Mouse (Mus musculus) neural tube, embryonic 12.5 days (tissue): ENCODE measurements around the gene Efna1. TPM values are rescaled to one million over a fixed set of nuclear protein-coding genes. Genes with fewer than 3 reads are reported as not detected.

Experiments used
- ATAC-seq: fragments of 200-750 bp; cut with Nextera tagmentation; 2 replicates; pipeline ENCODE4 v1.8.0; 2017; ENCODE audit warnings: low read depth, mild to moderate bottlenecking, moderate TSS enrichment, moderate library complexity; ENCODE audit not compliant: low FRiP score
- H3K27ac ChIP-seq: fragments of 300-500 bp; sonication (generic); 2 replicates; pipeline ENCODE4 v1.5.1; 2016
- H3K27me3 ChIP-seq: fragments of 300-500 bp; sonication (generic); replicated peaks from 2 replicates; pipeline ENCODE4 v1.6.1; 2016; ENCODE audit warnings: mild to moderate bottlenecking
- H3K36me3 ChIP-seq: fragments of 300-500 bp; sonication (generic); 2 replicates; pipeline ENCODE4 v1.6.1; 2016; ENCODE audit warnings: mild to moderate bottlenecking
- H3K4me1 ChIP-seq: fragments of 300-500 bp; sonication (generic); 2 replicates; pipeline ENCODE4 v1.6.1; 2016
- H3K4me2 ChIP-seq: fragments of 300-500 bp; sonication (generic); replicated peaks from 2 replicates; pipeline ENCODE4 v1.6.1; 2016; ENCODE audit warnings: mild to moderate bottlenecking
- H3K4me3 ChIP-seq: fragments of 300-500 bp; sonication (generic); 2 replicates; pipeline ENCODE4 v1.5.1; 2016
- H3K9ac ChIP-seq: fragments of 300-500 bp; sonication (generic); 2 replicates; pipeline ENCODE4 v1.6.1; 2016; ENCODE audit warnings: mild to moderate bottlenecking
- H3K9me3 ChIP-seq: fragments of 300-500 bp; sonication (generic); 2 replicates; pipeline ENCODE4 v1.6.1; 2016; ENCODE audit warnings: mild to moderate bottlenecking
- WGBS: fragments of 180-500 bp; shearing (Covaris S2); methylation state at CpG from one replicate; pipeline ENCODE4 v1.1.7; 2016; 5-methylcytosine and 5-hydroxymethylcytosine counted together
- polyA plus RNA-seq: library from polyadenylated mRNA; unstranded; fragments of >200 nt; fragmentation: Nextera tagmentation; extraction: Ambion mirVana; gene quantifications from 2 replicates; pipeline ENCODE4 v1.2.1, GENCODE M21; 2016

The Efna1 gene
- polyA plus RNA-seq, 1 experiment from 2014 or later = 15.9 TPM

GRCm38 (mm10) chr3:89231772-89232275, 49.1 kb downstream of the Efna1 start:
- Histone ChIP-seq H3K27me3 (no peaks in the 10 kb centered on the region; the same call in 1 of the 2 replicates), H3K4me3 (no peak overlapping the region), H3K27ac (no peak overlapping the region), H3K9ac (no peak overlapping the region), H3K4me1 (peaks cover 23% of the 10 kb centered on the region), H3K9me3 (no peaks in the 10 kb centered on the region), H3K36me3 (peaks cover 35% of the 10 kb centered on the region), H3K4me2 (no peak overlapping the region)
- whole genome bisulfite sequencing = 77% methylated on average over 16 of the region's 16 CpGs
- ATAC-seq = no peak

- ATAC-seq = no peak
- Histone ChIP-seq H3K9ac (no peak overlapping the region), H3K27me3 (no peaks in the 10 kb centered on the region; the same call in 1 of the 2 replicates), H3K4me2 (no peak overlapping the region), H3K4me1 (peaks cover 28% of the 10 kb centered on the region), H3K9me3 (no peaks in the 10 kb centered on the region), H3K36me3 (peaks cover 31% of the 10 kb centered on the region), H3K27ac (no peak overlapping the region), H3K4me3 (no peak overlapping the region)
- 82% methylated on average over 7 of the region's 7 CpGs for WGBS
Measured at GRCm38 (mm10) chr3:89231345-89231744, 49.6 kb downstream of the Efna1 start.

- ATAC-seq = no peak
- H3K36me3 ChIP-seq = peaks cover 23% of the 10 kb centered on the region
- H3K9me3 ChIP-seq = no peaks in the 10 kb centered on the region
- H3K4me2 ChIP-seq = no peak overlapping the region
- H3K4me1 ChIP-seq = peaks cover 36% of the 10 kb centered on the region
- no peaks in the 10 kb centered on the region; the same call in 1 of the 2 replicates for H3K27me3 ChIP-seq
- H3K4me3 ChIP-seq = no peak overlapping the region
- H3K9ac ChIP-seq = no peak overlapping the region
- 86% methylated on average over 2 of the region's 2 CpGs for WGBS
- no peak overlapping the region for H3K27ac ChIP-seq
Measured at GRCm38 (mm10) chr3:89230561-89230960, 50.4 kb downstream of the Efna1 start.

- Histone ChIP-seq H3K9ac (no peak overlapping the region), H3K4me1 (peaks cover 47% of the 10 kb centered on the region), H3K9me3 (no peaks in the 10 kb centered on the region), H3K27me3 (no peaks in the 10 kb centered on the region; the same call in 1 of the 2 replicates), H3K4me3 (no peak overlapping the region), H3K36me3 (peaks cover 15% of the 10 kb centered on the region), H3K27ac (no peak overlapping the region), H3K4me2 (peak overlapping the region; percentile 85; the same call in 1 of the 2 replicates)
- WGBS = 60% methylated on average over 4 of the region's 4 CpGs
- ATAC-seq = no peak
Measured at GRCm38 (mm10) chr3:89229276-89229675, 51.7 kb downstream of the Efna1 start.

- Histone ChIP-seq H3K36me3 (peaks cover 15% of the 10 kb centered on the region), H3K4me2 (peak within 1 kb of the TSS; percentile 85), H3K4me1 (peaks cover 52% of the 10 kb centered on the region), H3K9ac (0 out of 2 replicates have a peak within 1 kb of the TSS, but pooled peaks have one; percentile 17), H3K27ac (no peak within 1 kb of the TSS; the same call in 1 of the 2 replicates), H3K4me3 (peak within 1 kb of the TSS; percentile 64), H3K27me3 (no peaks in the 10 kb centered on the region; the same call in 1 of the 2 replicates), H3K9me3 (no peaks in the 10 kb centered on the region)
- ATAC-seq = no peak
- WGBS = 32% methylated on average over 10 of the region's 10 CpGs
Measured at GRCm38 (mm10) chr3:89228836-89229235, 52.1 kb downstream of the Efna1 start, which contains the start of gene Muc1. Muc1 (plus strand) TSS chr3:89229057.

- Histone ChIP-seq H3K9ac (0 out of 2 replicates have a peak overlapping the region, but pooled peaks have one; percentile 17), H3K9me3 (no peaks in the 10 kb centered on the region), H3K4me2 (peak overlapping the region; percentile 85), H3K4me1 (peaks cover 59% of the 10 kb centered on the region), H3K36me3 (peaks cover 15% of the 10 kb centered on the region), H3K27ac (no peak overlapping the region), H3K4me3 (peak overlapping the region; percentile 64), H3K27me3 (no peaks in the 10 kb centered on the region; the same call in 1 of the 2 replicates)
- under 1% methylated on average over 20 of the region's 20 CpGs for WGBS
- peak; percentile 26; the same call in 1 of the 2 replicates for ATAC-seq
Measured at GRCm38 (mm10) chr3:89228180-89228549, 52.8 kb downstream of the Efna1 start.

GRCm38 (mm10) chr3:89227307-89228179, 53.4 kb downstream of the Efna1 start:
- WGBS = 2% methylated on average over 41 of the region's 41 CpGs
- Histone ChIP-seq H3K4me1 (peaks cover 65% of the 10 kb centered on the region), H3K27me3 (no peaks in the 10 kb centered on the region; the same call in 1 of the 2 replicates), H3K9me3 (no peaks in the 10 kb centered on the region), H3K4me3 (peak overlapping the region; percentile 64), H3K4me2 (peak overlapping the region; percentile 85), H3K9ac (peak overlapping the region; percentile 77), H3K27ac (peak overlapping the region; percentile 80), H3K36me3 (peaks cover 21% of the 10 kb centered on the region)
- ATAC-seq = peak; percentile 69

GRCm38 (mm10) chr3:89226900-89227299, 54.0 kb downstream of the Efna1 start, which contains the start of gene Mtx1:
Mtx1 (minus strand) TSS chr3:89227088.
- H3K4me1 ChIP-seq = peaks cover 65% of the 10 kb centered on the region
- H3K4me3 ChIP-seq = peak within 1 kb of the TSS; percentile 64

GRCm38 (mm10) chr3:89226361-89226760, 54.6 kb downstream of the Efna1 start:
- H3K4me1 ChIP-seq = peaks cover 65% of the 10 kb centered on the region
- H3K4me2 ChIP-seq = peak overlapping the region; percentile 85

More at GRCm38 (mm10) chr3:89226900-89227299, 54.0 kb downstream of the Efna1 start, which contains the start of gene Mtx1:
- 2% methylated on average over 21 of the region's 21 CpGs for WGBS
- H3K27ac ChIP-seq = peak within 1 kb of the TSS; percentile 80
- H3K9me3 ChIP-seq = no peaks in the 10 kb centered on the region
- peak within 1 kb of the TSS; percentile 85 for H3K4me2 ChIP-seq
- H3K9ac ChIP-seq = peak within 1 kb of the TSS; percentile 77
- H3K36me3 ChIP-seq = peaks cover 22% of the 10 kb centered on the region
- ATAC-seq = peak; percentile 4; the same call in 1 of the 2 replicates
- no peaks in the 10 kb centered on the region; the same call in 1 of the 2 replicates for H3K27me3 ChIP-seq

GRCm38 (mm10) chr3:89225918-89226317, 55.0 kb downstream of the Efna1 start:
- Histone ChIP-seq H3K4me3 (peak overlapping the region; percentile 64), H3K36me3 (peaks cover 23% of the 10 kb centered on the region), H3K27me3 (no peaks in the 10 kb centered on the region; the same call in 1 of the 2 replicates), H3K4me1 (peaks cover 65% of the 10 kb centered on the region), H3K9ac (peak overlapping the region; percentile 77), H3K27ac (peak overlapping the region; percentile 80; the same call in 1 of the 2 replicates), H3K9me3 (no peaks in the 10 kb centered on the region), H3K4me2 (peak overlapping the region; percentile 85)
- 19% methylated on average over 4 of the region's 4 CpGs for WGBS
- peak; percentile 65 for ATAC-seq

More at GRCm38 (mm10) chr3:89226361-89226760, 54.6 kb downstream of the Efna1 start:
- 0 out of 2 replicates have a peak, but pooled peaks have one; percentile 1 for ATAC-seq
- Histone ChIP-seq H3K9ac (peak overlapping the region; percentile 77), H3K4me3 (peak overlapping the region; percentile 64), H3K27me3 (no peaks in the 10 kb centered on the region; the same call in 1 of the 2 replicates), H3K27ac (peak overlapping the region; percentile 80), H3K36me3 (peaks cover 22% of the 10 kb centered on the region), H3K9me3 (no peaks in the 10 kb centered on the region)
- 3% methylated on average over 11 of the region's 11 CpGs for WGBS

- 23% methylated on average over 12 of the region's 12 CpGs for WGBS
- Histone ChIP-seq H3K4me3 (peak overlapping the region; percentile 64), H3K36me3 (peaks cover 24% of the 10 kb centered on the region), H3K4me2 (peak overlapping the region; percentile 85), H3K4me1 (peaks cover 65% of the 10 kb centered on the region), H3K9me3 (no peaks in the 10 kb centered on the region), H3K9ac (peak overlapping the region; percentile 77), H3K27ac (peak overlapping the region; percentile 80; the same call in 1 of the 2 replicates), H3K27me3 (no peaks in the 10 kb centered on the region; the same call in 1 of the 2 replicates)
- ATAC-seq = no peak
Measured at GRCm38 (mm10) chr3:89225321-89225815, 55.6 kb downstream of the Efna1 start.
